Mouse (Mus musculus) spleen, adult 18-20 months (tissue): Measurements from ENCODE around the gene Zfp697.
"Not testable (repeated sequence)": the region's sequence is repeated elsewhere in the genome, so short reads cannot be mapped to it uniquely, and the experiment has no call there.

Experiments
- DNase-seq, 2 experiments: peaks; one replicate each; pipeline ENCODE4 v3.0.0; 2022; ENCODE audit warnings: mixed read lengths in 2 of 2

Zfp697 gene

DNA sequence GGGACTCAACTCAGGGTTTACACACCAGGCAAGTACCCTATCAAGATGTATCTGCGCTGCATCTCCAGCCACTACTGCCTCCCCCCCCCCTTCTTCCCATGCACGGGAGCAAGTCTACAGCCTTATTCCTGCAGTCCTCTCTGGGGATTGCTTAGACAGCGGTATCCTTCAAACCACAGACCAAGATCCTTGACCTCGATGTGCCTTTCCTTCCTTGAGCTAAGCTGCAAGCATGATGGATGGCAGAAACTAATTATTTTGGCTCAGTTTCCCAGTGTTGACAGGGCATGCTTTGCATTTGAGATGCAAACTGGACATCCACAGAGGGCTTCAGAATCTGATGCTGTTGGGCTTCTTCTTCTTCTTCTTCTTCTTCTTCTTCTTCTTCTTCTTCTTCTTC, 40.7 kb downstream of the Zfp697 start:
- DNase-seq: no peak

DNA sequence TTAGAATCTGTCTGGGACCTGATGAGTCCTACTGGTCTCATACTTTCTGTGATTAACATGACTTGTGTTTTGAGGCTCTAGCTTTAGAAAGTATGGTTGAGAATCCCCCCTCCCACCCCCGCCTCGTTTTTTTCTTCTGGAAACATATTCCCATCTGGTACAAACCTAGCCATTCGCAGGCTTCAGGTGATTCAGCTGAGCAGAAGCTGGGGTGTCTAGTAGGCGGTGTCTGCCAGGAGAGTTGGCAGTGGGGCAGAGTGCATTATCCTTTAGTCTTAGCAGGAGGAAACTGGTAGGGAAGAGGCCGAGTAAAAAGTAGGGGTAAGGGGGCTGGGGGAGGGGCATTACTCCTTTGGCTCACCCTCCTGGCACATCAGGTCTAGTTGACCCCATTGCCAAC, 44.5 kb downstream of the Zfp697 start:
- no peak for DNase-seq

DNA sequence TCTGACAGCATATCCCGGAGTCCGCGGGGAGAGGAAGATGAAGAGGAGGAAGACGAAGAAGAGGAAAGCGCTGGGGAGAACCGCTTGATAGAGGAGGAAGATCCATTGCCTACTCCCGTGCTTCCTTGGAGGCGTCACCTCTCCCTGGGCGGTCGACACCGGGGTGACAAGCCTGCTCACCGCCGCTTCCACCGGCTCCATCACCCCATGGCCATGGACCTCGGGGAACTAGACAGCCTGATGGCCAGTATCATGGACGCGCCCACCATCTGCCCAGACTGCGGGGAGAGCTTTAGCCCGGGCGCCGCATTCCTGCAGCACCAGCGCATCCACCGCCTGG, 45.0 kb downstream of the Zfp697 start:
- no peak for DNase-seq

DNA sequence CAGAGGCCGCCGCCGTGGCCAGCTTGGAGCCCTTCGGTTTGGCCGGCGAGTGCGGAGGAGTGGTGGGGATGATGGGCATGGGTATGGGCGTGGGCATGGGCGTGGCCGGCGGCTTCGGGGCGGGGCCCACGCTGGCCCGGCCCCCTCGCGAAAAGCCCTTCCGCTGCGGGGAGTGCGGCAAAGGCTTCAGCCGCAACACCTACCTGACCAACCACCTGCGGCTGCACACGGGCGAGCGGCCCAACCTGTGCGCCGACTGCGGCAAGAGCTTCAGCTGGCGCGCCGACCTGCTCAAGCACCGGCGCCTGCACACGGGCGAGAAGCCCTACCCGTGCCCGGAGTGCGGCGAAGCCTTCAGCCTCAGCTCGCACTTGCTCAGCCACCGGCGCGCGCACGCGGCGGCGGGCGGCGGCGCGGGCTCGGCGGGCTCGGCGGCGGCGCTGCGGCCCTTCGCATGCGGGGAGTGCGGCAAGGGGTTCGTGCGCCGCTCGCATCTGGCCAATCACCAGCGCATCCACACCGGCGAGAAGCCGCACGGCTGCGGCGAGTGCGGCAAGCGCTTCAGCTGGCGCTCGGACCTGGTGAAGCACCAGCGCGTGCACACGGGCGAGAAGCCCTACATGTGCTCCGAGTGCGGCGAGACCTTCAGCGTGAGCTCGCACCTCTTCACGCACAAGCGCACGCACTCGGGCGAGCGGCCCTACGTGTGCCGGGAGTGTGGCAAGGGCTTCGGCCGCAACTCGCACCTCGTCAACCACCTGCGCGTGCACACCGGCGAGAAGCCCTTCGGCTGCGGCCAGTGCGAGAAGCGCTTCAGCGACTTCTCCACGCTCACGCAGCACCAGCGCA, 45.6 kb downstream of the Zfp697 start:
- DNase-seq: peak; percentile 59 to 68

DNA sequence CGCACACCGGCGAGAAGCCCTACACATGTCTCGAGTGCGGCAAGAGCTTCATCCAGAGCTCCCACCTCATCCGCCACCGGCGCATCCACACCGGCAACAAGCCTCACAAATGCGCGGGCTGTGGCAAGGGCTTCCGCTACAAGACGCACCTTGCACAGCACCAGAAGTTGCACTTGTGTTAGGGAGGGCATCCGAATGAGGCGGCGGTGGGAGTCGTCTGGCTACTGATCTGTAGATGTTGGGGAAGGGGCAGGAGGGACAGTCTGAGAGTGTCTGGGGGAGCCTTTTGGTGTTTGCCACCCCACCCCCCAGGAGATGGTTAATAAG, 46.2 kb downstream of the Zfp697 start:
- peak in 1 of 2 experiments; percentile 25 for DNase-seq

DNA sequence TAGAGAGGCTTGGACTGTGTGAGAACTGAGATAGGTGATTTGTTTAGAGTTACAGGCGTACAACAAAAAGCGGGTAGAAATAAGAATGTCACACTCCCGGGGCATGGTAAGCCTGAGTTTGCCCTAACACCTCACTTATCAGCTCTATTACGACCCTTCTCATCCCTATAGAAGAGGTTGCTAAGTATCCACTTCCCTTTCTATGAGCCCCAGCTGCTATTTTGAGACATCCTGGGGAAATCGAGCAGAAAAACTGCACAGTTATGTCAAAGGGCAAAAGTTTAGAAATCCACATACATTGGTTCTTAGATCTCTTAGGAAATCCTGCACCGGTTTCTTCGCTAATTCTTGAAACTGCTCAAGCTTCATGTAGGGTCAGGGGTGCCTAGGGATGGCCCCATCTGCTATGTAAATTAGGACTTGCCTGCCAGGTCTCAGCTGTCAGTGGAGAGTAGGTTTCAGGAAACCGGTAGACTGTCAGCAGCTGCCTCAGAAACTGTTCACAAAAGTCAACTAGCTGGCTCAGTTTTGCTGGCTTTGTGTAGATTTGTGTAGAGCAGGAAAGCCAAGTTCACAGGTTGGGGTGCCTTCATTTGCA, 46.8 kb downstream of the Zfp697 start:
- DNase-seq: no peak

DNA sequence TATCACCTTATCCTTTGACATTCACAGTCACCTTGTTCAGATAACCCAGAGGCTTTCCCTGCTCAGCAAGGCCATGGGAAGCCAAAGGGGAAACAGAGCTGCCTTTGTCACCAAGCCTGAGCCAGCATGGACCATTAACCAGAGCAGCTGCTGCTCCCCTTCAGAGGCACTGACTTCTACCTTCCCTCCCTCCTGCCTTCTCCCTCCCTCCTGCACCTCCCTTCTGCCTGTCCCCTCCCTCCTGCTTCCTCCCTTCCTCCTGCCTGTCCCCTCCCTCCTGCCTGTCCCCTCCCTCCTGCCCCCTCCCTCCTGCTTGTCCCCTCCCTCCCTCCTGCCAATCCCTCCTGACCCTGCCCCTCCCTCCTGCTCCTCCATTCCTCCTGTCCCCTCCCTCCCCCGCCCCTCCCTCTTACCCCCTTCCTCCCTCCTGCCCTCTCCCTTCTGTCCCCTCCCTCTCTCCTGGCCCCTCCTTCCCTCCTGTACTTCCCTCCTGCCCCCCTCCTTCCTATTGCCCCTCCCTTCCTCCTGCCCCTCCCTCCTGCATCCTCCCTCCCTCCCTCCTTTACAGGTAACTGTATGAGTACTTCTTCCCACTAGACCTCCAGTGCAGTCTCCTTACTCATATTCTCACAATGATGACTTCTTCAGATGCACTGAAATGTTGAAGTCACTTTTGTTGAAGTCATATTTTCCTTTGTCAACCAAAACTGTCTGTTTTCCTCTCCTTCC, 52.0 kb downstream of the Zfp697 start:
- no peak for DNase-seq

DNA sequence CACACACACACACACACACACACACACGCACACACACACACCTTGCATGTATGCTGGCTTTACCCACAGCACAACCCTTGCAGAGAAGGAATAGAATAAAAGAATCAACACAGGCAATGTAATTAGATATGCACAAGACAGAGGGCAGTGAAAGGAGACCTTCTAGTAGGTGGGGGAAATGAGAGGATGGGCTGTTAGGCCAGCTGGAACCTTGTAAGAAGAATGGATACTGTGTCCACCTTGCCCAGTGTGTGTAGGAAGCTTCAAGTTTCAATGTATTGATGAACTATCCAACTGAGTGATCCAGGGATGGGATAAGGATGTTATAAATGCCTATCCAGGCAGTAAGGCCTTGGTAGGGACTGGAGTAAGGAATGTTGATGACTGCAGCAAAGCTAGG, 52.8 kb downstream of the Zfp697 start:
- no peak for DNase-seq

DNA sequence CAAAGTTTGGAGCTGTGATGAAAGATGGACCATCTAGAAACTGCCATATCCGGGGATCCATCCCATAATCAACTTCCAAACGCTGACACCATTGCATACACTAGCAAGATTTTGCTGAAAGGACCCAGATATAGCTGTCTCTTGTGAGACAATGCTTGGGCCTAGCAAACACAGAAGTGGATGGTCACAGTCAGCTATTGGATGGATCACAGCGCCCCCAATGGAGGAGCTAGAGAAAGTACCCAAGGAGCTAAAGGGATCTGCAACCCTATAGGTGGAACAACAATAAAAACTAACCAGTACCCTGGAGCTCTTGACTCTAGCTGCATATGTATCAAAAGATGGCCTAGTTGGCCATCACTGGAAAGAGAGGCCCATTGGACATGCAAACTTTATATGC, 60.0 kb downstream of the Zfp697 start:
- DNase-seq: not testable (repeated sequence)

DNA sequence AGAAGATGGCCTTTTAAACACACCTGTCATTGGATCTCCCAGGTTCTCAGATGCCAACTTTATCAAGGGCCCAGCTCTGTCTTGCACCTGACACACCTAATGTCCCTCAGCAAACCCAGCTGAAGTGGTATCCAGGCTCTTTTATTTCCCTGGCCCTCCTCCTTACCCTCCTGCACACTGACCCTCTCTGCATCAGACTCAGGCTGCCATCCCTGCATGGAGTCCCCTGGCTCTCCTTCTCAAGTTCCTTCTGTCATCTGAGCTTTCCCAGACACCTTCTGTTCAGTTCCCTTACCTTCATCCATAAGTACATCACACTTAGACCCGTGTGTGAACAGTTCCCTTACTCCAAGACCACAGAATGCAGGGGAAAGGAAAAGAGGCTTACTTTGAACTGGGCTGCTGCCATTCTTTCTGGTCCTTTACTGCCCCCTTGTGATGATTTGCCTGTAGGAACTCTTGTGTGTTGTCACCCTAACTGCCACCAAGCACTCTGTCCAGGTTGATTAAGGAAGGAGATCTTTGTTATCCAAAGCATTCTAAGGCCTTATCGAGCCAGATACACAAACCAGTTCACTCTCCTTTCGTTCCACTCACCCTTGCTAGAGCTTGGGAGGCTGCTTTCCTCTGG, 61.0 kb downstream of the Zfp697 start:
- not testable (repeated sequence) for DNase-seq

DNA sequence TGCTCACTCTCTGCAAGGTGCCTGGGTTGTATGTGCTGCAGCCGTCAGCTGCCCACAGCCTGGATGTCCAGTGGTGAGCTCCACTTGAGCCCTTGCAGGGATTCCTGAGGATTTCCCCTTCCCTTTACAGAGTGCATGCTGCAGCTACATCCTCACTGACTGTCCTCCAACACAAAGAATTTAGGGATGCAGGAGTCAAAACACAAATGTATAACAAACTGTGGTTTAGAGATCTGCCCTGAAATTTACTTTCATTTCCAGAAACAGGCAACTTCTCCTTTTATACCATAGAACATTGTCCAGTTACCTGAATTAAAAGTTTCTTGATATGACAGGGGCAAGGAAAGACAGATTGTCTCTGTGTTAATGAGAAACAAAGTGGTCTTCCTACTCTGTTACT, 61.7 kb downstream of the Zfp697 start:
- DNase-seq: not testable (repeated sequence)

DNA sequence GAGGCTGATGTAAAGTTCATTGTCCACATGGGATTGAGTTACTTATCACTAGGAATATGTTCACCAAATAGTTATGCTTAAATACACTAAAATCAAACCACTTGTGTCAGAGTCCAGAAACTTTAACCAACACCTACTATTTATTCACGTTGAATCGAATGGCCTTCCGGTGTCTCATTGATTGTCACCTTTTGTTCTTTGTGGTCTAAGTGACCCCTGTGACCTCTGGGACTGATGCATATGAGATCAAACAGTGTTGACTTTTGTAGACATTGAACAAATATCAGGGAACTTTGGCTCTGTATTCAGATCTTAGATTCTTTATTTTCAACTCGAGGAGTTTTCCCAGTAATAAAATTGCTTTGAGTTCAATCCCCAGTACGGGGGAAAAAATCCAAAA, 71.5 kb downstream of the Zfp697 start:
- DNase-seq: not testable (repeated sequence)

DNA sequence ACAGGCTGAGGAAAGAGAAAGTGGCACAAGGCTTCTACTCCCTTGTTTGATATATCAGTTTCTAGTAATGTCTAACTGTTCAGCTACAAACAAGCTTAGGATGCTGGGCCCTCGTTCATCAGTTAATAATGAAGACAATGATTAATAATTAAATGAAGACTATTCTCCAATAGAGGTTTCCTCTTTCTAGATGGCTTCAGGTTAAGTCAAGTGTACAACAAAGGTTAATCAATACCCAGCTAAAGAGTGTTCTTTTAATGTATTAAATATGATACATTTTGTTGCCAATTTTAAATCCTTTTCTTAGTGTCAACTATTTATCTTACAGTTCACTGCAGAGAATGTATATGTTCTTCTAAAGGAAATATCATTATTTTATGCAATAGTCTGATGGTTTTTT, 74.8 kb downstream of the Zfp697 start, which contains the start of gene Gm4450:
TSS of gene Gm4450 (minus strand) at position 101 of the 400 bp plus-strand sequence.
- DNase-seq: not testable (repeated sequence)

DNA sequence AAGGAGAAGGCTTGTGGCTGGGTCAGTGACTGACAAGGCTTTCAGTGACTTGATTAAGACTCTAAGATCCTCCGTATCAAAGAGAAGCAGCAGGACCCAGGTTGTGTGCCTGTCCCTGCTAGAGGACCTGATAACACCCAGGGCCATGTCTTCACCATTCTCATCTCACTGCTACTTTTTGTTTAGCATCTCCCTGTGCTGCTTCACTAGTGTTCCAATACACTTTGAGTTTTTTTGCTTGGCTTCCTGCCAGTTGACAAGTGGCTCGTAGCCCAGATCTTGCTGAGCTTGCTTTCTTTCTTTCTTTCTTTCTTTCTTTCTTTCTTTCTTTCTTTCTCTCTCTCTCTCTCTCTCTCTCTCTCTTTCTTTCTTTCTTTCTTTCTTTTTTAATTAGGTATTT, 87.1 kb downstream of the Zfp697 start:
- DNase-seq: not testable (repeated sequence)

DNA sequence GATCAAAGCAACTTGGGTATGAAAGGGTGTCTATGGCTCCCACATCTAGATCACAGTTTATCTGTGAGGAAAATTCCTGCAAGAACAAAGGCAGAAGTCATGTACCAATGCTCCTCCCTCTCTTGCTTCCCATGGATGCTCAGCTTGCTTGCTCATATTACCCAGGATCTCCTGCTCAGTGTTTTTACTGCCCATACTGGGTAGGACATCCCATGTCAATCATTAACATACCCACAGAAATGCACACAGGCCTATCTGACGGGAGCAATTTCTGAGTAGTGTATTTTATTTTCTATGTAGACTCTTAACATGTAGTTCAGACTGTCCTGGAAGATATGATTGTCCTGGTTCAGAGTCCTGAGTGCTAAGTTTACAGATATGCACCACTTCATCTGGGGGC, 88.8 kb downstream of the Zfp697 start:
- not testable (repeated sequence) for DNase-seq

DNA sequence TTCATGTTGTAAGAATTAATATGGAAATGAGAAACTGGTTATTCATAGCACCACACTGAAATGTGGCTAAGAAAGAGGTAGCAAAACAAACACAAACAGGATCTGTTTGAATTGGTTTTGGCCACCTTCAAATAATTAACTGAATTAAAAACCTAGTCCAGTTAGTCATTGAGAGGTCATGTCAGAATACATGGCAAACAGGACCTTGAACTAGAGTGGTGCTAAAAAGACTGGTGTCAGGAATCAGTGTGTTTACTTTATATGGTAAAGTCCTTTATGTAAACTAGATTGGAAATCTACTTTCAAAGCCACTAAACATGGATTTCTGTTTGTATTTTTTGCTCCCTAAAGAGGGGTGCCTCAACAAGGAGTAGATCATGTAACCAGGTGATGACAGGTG, 89.2 kb downstream of the Zfp697 start:
- DNase-seq: not testable (repeated sequence)

DNA sequence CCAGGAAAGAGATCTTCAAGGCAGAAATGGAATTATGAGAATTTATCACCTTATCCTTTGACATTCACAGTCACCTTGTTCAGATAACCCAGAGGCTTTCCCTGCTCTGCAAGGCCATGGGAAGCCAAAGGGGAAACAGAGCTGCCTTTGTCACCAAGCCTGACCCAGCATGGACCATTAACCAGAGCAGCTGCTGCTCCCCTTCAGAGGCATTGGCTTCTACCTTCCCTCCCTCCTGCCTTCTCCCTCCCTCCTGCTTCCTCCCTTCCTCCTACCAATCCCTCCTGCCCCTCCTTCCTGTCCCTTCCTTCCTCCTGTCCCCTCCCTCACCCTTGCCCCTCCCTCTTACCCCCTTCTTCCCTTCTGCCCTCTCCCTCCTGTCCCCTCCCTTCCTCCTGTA, 111.9 kb downstream of the Zfp697 start:
- not testable (repeated sequence) for DNase-seq

DNA sequence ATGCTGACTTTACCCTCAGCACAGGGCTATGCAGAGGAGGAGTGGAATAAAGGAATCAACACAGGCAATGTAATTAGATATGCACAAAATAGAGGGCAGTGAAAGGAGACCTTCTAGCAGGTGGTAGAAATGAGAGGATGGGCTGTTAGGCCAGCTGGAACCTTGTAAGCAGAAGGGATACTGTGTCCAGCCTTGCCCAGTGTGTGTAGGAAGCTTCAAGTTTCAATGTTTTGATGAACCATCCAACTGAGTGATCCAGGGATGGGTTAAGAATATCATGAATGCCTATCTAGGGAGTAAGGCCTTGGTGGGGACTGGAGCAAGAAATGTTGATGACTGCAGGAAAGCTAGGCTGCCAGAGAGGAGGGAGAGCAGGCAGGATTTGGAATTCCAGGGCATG, 112.8 kb downstream of the Zfp697 start:
- DNase-seq: not testable (repeated sequence)

DNA sequence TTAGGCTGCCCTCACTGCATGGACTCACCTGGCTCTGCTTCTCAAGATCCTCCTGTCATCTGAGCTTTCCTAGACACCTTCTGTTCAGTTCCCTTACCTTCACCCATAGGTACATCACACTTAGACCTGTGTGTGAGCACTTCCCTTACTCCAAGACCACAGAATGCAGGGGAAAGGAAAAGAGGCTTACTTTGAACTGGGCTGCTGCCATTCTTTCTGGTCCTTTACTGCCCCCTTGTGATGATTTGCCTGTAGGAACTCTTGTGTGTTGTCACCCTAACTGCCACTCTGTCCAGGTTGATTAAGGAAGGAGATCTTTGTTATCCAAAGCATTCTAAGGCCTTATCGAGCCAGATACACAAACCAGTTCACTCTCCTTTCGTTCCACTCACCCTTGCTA, 114.5 kb downstream of the Zfp697 start:
- not testable (repeated sequence) for DNase-seq

DNA sequence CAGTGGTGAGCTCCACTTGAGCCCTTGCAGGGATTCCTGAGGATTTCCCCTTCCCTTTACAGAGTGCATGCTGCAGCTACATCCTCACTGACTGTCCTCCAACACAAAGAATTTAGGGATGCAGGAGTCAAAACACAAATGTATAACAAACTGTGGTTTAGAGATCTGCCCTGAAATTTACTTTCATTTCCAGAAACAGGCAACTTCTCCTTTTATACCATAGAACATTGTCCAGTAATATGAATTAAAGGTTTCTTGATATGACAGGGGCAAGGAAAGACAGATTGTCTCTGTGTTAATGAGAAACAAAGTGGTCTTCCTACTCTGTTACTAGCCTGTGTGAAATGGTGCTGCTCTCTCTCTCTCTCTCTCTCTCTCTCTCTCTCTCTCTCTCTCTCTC, 115.1 kb downstream of the Zfp697 start:
- not testable (repeated sequence) for DNase-seq

DNA sequence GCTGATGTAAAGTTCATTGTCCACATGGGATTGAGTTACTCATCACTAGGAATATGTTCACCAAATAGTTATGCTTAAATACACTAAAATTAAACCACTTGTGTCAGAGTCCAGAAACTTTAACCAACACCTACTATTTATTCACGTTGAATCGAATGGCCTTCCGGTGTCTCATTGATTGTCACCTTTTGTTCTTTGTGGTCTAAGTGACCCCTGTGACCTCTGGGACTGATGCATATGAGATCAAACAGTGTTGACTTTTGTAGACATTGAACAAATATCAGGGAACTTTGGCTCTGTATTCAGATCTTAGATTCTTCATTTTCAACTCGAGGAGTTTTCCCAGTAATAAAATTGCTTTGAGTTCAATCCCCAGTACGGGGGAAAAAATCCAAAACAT, 125.0 kb downstream of the Zfp697 start:
- DNase-seq: not testable (repeated sequence)

DNA sequence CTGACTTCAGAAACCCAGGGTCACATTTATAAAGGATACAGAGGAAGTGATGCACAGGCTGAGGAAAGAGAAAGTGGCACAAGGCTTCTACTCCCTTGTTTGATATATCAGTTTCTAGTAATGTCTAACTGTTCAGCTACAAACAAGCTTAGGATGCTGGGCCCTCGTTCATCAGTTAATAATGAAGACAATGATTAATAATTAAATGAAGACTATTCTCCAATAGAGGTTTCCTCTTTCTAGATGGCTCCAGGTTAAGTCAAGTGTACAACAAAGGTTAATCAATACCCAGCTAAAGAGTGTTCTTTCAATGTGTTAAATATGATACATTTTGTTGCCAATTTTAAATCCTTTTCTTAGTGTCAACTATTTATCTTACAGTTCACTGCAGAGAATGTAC, 128.2 kb downstream of the Zfp697 start, which contains the start of gene Hsd3b4:
TSS of gene Hsd3b4 (minus strand) at position 101 of the 400 bp plus-strand sequence.
- not testable (repeated sequence) for DNase-seq

DNA sequence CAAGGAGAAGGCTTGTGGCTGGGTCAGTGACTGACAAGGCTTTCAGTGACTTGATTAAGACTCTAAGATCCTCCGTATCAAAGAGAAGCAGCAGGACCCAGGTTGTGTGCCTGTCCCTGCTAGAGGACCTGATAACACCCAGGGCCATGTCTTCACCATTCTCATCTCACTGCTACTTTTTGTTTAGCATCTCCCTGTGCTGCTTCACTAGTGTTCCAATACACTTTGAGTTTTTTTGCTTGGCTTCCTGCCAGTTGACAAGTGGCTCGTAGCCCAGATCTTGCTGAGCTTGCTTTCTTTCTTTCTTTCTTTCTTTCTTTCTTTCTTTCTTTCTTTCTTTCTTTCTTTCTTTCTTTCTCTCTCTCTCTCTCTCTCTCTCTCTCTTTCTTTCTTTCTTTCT, 140.5 kb downstream of the Zfp697 start:
- not testable (repeated sequence) for DNase-seq
